Mouse (Mus musculus): ENCODE data around the gene Prrt3.

Gene Prrt3

GRCm38 (mm10) chr6:113501388-113502084 lies at the start of gene Prrt3:
TSS of gene Prrt3 (minus strand) at chr6:113501931.
- DNase-seq = no peak

DNA sequence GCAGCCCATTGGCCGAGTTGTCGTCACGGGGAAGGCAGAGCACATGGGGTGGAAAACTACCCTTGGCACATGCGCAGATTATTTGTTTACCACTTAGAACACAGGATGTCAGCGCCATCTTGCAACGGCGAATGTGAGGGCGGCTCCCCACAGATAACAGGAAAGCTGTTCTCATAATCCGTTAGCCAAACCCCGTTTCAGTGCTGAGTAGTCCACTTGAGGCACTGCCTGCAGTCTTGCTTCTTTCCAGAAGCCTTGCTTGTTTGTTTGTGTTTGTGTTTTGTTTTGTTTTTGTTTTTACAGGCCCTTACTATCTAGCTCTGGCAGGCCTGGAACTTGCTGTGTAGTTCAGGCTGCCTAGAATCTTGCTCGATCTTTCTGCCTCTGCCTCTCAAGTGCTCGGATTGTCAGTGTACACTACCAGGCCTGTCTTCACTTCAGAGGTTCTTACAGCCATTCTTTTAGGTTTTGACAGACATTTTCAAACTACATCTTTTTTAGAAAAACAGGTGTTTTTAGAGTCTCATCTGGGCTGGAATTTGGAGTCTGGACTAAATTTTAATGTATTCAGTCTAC lies 42.3 kb upstream of the Prrt3 start:
- DNase-seq = no peak

DNA sequence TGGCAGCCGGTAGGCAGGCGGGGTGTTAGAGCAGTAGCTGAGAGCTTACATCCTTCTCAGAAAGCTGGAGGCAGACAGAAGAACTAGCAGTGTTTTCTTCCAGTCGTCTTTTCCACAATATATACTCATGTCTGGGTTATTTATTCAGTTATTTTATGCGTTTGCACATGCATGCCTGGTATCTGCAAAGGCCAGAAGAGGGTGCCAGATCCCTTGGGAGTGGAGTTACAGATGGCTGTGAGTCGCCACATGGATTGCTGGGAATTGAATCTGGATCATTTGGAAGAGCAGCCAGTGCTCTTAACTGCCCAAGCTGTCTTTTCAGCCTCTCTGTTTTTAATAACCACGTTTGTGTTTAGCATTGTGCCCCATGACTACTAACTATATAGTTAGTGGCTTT lies 39.9 kb upstream of the Prrt3 start:
- no peak for DNase-seq

GRCm38 (mm10) chr6:113534886-113535285 lies 33.2 kb upstream of the Prrt3 start:
- no peak for DNase-seq

GRCm38 (mm10) chr6:113531840-113532404 lies 30.2 kb upstream of the Prrt3 start:
- DNase-seq = peak; percentile 2

- peak; percentile 94 for DNase-seq
Observed at GRCm38 (mm10) chr6:113530932-113531839, 29.5 kb upstream of the Prrt3 start, which contains the start of the genes Emc3 and Fancd2. TSS of gene Emc3 (minus strand) at chr6:113531652. TSS of gene Fancd2 (plus strand) at chr6:113531682.

DNA sequence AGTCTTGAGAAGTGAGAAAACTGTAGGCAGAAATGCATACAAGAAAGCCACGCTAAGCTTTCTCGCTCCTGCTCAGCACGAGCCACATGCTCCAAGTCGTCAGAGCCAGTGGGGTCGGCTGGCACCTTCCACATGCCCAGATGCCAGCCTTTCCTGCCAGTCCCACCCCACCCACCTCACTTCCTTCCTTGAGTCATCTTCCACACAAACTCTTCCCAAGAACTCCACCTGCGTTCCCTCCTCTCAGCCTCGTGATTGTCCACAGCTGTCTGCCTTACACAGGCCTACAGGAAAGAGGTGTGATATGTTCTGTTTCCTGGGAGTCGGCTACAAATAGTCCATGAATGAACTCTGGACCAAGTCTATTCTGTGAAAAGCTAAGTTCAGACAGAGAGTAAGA lies 21.7 kb upstream of the Prrt3 start:
- DNase-seq = no peak

- DNase-seq = no peak
Observed at GRCm38 (mm10) chr6:113522310-113522709, 20.6 kb upstream of the Prrt3 start.

DNA sequence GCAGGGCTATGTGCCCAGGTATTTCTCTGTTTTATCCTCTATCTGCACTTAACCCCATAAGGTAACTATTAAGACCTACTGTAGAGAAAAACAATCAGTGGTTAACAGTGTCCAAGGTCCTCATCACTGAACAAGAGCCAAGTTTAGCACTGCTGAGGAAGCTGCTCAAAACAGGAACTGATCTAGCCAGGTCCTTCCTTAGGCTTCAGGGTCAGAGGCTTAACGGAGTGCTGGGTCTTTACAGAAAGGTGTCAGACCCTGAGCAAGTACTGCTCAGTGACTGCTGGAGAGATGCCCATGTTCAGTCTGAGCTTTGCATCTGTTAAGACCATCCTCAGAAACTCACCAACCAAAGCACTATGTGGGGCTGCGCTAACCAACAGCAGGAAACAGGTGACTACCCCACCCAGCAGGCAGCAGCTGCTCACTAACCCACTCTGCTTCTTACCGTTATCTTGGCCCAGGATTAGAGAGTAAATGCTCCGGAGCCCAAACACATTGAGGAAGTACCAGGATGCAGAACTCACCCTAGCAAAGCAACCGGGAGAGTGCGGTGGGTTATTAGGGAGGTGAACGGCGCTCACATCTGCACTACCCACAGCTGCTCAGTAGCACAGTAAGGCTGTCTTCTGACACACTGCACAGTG lies 15.8 kb upstream of the Prrt3 start:
- DNase-seq = no peak

DNA sequence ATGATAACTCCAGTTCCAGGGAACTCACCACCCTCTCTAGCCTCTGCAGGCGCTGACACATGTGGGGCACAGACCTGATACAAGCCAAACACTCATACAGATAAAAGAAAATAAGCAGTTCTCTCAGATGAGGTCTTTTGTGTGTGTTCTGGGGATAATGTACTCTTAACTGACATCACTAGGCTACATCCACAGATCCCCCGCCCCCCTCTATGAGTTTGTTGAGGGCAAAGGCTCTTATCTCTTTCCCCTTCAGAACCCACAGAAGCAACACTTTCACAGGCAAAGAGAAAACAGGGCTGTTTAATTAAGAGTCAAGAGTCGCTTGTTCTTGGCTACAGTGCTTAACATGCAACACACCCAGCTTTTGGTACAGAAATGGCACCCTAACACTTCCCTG lies 12.9 kb upstream of the Prrt3 start:
- DNase-seq = no peak

DNA sequence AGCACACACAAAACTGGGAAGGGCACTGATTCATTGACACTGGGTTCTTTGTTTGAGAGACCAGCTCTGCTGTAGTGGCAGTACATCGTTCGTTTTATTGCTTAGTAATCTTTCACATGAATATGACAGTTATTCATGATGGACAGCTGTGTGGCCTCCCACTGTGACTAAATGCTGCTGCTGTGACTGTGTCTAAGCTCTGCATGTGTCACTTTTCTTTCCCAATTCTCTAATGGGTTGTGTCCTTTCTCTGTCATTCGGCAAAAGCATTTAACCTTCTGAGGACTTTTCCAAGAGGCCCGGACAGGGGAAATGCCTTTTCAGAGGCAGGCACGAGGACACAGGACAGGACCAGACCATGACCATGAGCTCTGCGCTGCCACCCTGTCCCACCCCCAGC lies 12.2 kb upstream of the Prrt3 start:
- no peak for DNase-seq

DNA sequence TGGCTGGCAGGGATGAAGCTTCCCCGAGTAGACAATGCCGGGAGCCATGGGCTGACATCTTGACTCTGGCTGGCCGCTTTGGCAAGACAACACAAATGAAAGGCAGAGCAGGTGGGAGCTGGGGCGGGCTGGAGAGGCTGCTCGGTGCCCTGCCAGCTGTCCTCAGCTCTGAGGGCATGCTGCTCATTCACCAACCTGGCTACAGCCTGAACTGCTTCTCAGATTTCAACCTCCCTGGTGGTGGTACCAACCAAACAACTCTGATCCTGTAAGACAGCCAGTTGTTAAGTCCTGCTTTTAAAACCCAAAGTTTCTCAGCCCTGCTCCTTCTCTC lies 7.2 kb upstream of the Prrt3 start:
- DNase-seq = no peak

- no peak for DNase-seq
Observed at GRCm38 (mm10) chr6:113508272-113508946, 6.7 kb upstream of the Prrt3 start.

- DNase-seq = no peak
Observed at GRCm38 (mm10) chr6:113507130-113507529, 5.4 kb upstream of the Prrt3 start.

GRCm38 (mm10) chr6:113505689-113506088 lies 4.0 kb upstream of the Prrt3 start:
- no peak for DNase-seq

GRCm38 (mm10) chr6:113502801-113503200 lies 1.1 kb upstream of the Prrt3 start:
- no peak for DNase-seq

GRCm38 (mm10) chr6:113499346-113499745 lies 2.4 kb downstream of the Prrt3 start:
- DNase-seq = no peak

DNA sequence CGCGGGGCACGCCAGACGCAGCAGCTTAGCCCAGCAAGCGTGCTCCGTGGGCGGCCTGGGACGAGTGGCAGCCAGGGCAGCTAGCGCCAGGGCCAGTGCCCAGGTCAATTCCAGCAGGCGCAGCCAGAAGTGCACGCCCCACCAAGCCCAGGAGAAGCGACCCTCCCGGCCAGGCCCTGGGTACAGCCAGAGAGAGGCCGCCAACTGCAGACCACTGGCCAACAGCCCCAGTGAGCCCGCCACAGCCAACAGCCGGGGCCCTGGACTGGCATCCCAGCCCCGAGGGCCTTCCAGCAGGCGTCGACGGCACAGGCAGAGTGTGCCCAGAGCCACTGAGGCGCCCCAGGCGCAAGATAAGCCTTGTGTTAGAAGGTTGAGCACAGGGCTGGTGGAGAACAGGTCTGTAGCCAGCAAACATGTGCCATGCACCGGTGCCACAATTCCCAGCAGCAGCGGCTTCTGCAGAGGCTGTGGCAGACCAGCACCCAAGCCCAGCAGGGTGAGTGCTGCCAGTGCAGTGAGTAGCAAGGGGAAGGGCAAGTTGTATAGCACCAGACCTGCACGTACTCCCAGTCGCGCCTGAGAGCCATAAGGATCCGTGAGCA lies 6.6 kb downstream of the Prrt3 start:
- no peak for DNase-seq

- DNase-seq = peak; percentile 86
Observed at GRCm38 (mm10) chr6:113494258-113494788, 7.4 kb downstream of the Prrt3 start.

DNA sequence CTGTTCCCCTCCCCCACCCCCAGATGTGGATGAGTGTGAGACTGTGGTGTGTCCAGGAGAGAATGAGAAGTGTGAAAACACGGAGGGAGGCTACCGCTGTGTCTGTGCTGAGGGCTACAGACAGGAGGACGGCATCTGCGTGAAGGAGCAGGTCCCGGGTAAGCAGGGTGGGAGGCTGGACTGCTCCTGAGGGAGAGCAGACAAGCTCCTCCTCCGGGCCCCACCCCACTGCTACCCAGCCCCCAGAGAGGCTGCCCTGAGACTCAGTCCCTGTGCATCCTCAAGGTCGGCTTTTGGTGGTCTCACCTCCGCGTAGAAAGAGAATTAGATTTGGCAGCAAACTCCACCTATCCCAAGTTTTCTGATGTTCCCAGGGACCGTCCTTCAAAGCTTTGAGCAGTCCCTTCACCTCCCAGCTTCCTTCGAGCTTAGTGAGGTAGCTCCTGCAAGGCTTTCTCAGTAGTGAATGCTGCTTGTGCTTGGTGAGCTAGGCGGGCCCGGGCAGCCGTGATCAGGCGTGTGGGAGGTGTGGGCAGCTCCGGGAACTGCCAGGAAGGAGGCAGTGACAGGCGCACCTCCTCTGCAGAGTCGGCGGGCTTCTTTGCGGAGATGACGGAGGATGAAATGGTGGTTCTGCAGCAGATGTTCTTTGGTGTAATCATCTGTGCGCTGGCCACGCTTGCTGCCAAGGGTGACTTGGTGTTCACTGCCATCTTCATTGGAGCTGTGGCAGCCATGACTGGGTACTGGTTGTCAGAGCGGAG lies 9.4 kb downstream of the Prrt3 start:
- DNase-seq = no peak

GRCm38 (mm10) chr6:113489410-113489809 lies 12.3 kb downstream of the Prrt3 start:
- DNase-seq = no peak
